8 mouse cellular contexts compared by ENCODE assay signal in genomic region chr1:131138191-131139016, GRCm38 (mm10). TPM values are rescaled to one million over a fixed set of nuclear protein-coding genes. Genes with fewer than 3 reads are reported as not detected.
DNase-seq lines count a peak whose midpoint lies in the region; ATAC-seq and TF ChIP-seq lines count a peak whose summit lies in the region.

Gene Dyrk3 (minus strand): TSS chr1:131138340.

- peak within 1 kb of the TSS; percentile 96 for H3K4me2 ChIP-seq in heart, embryonic 16.5 days (ENCODE audit: low read depth, low read length)
- H3K4me2 ChIP-seq in liver, postnatal 0 days (ENCODE audit: low read depth, low read length): peak within 1 kb of the TSS; percentile 97
- H3K4me2 ChIP-seq in neural tube, embryonic 14.5 days (ENCODE audit: low read depth, low read length): peak within 1 kb of the TSS; percentile 47

- peaks cover 25% of the 10 kb centered on the region for H3K36me3 ChIP-seq in forebrain, embryonic 10.5 days (replicated peaks)
- H3K36me3 ChIP-seq in heart, embryonic 16.5 days (ENCODE audit: control insufficient read depth, insufficient read depth): no peaks in the 10 kb centered on the region
- H3K36me3 ChIP-seq in liver, postnatal 0 days (replicated peaks; ENCODE audit: insufficient read depth, low read length): peaks cover 6% of the 10 kb centered on the region; the same call in 1 of the 2 replicates
- H3K36me3 ChIP-seq in neural tube, embryonic 14.5 days (ENCODE audit: control insufficient read depth, insufficient read depth, low read length): no peaks in the 10 kb centered on the region

- peak; percentile 97 for ATAC-seq in heart, embryonic 16.5 days (replicated peaks; ENCODE audit: extremely low read depth, insufficient read depth, low FRiP score)
- peak; percentile 97 for ATAC-seq in liver, postnatal 0 days
- ATAC-seq in neural tube, embryonic 14.5 days (ENCODE audit: low read depth): peak; percentile 97

- peak; percentile 73 to 82 for DNase-seq in CD8-positive naive resting alpha-beta T cell, adult 2 months (ENCODE audit: low read depth in 2 of 2, low spot score in 2 of 2)
- DNase-seq in c-Kit-negative CD71-positive TER-119-positive erythroid progenitor cells, embryonic 14.5 days (ENCODE audit: low read depth, low spot score): peak; percentile 88
- peak; percentile 93 for DNase-seq in forebrain, embryonic 10.5 days (ENCODE audit: extremely low spot score, low spot score)
- DNase-seq in kidney, postnatal 36 days: peak; percentile 93 to 95
- peak; percentile 96 for DNase-seq in liver, postnatal 0 days
- DNase-seq in testis, postnatal 10 days (ENCODE audit: low spot score): peak; percentile 95

- 7% methylated on average over 49 of the region's 49 CpGs for WGBS in forebrain, embryonic 10.5 days
- 3% methylated on average over 49 of the region's 49 CpGs for WGBS in heart, embryonic 16.5 days
- WGBS in liver, postnatal 0 days (ENCODE audit: insufficient replicate concordance): 1% methylated on average over 46 of the region's 49 CpGs
- WGBS in neural tube, embryonic 14.5 days: 6% methylated on average over 48 of the region's 49 CpGs

- peak; percentile 75 for TF ChIP-seq CTCF in liver, postnatal 0 days (IDR thresholded peaks at IDR 0.05; ENCODE audit: low read depth)

- peak within 1 kb of the TSS; percentile 81 for H3K9ac ChIP-seq in heart, embryonic 16.5 days (ENCODE audit: low read length)
- peak within 1 kb of the TSS; percentile 90 for H3K9ac ChIP-seq in liver, postnatal 0 days (replicated peaks)
- H3K9ac ChIP-seq in neural tube, embryonic 14.5 days (replicated peaks; ENCODE audit: low read depth, low read length): peak within 1 kb of the TSS; percentile 86

- H3K27me3 ChIP-seq in forebrain, embryonic 10.5 days (ENCODE audit: poor library complexity, severe bottlenecking): no peaks in the 10 kb centered on the region
- H3K27me3 ChIP-seq in heart, embryonic 16.5 days (ENCODE audit: control insufficient read depth, insufficient read depth, low read length): no peaks in the 10 kb centered on the region
- H3K27me3 ChIP-seq in liver, postnatal 0 days (ENCODE audit: insufficient read depth, low read length): no peaks in the 10 kb centered on the region
- no peaks in the 10 kb centered on the region for H3K27me3 ChIP-seq in neural tube, embryonic 14.5 days (ENCODE audit: control insufficient read depth, insufficient read depth, low read length)

- H3K4me1 ChIP-seq in forebrain, embryonic 10.5 days: peaks cover 51% of the 10 kb centered on the region
- peaks cover 15% of the 10 kb centered on the region for H3K4me1 ChIP-seq in heart, embryonic 16.5 days (ENCODE audit: control insufficient read depth, insufficient read depth, low read length)
- peaks cover 12% of the 10 kb centered on the region for H3K4me1 ChIP-seq in liver, postnatal 0 days (ENCODE audit: insufficient read depth)
- peaks cover 9% of the 10 kb centered on the region for H3K4me1 ChIP-seq in neural tube, embryonic 14.5 days (ENCODE audit: control insufficient read depth, insufficient read depth, low read length)

- TF ChIP-seq EP300 in liver, postnatal 0 days (IDR thresholded peaks at IDR 0.05; ENCODE audit: low read depth): no peak

- H3K27ac ChIP-seq in forebrain, embryonic 10.5 days: peak within 1 kb of the TSS; percentile 98
- peak within 1 kb of the TSS; percentile 93 for H3K27ac ChIP-seq in heart, embryonic 16.5 days (ENCODE audit: low read length)
- peak within 1 kb of the TSS; percentile 96 for H3K27ac ChIP-seq in liver, postnatal 0 days (ENCODE audit: low read depth)
- H3K27ac ChIP-seq in neural tube, embryonic 14.5 days (ENCODE audit: low read depth, low read length): peak within 1 kb of the TSS; percentile 86

- H3K9me3 ChIP-seq in forebrain, embryonic 10.5 days: no peaks in the 10 kb centered on the region
- H3K9me3 ChIP-seq in heart, embryonic 16.5 days (replicated peaks; ENCODE audit: control insufficient read depth, low read length): no peaks in the 10 kb centered on the region
- H3K9me3 ChIP-seq in liver, postnatal 0 days (ENCODE audit: low read length): no peaks in the 10 kb centered on the region
- H3K9me3 ChIP-seq in neural tube, embryonic 14.5 days (ENCODE audit: control insufficient read depth, low read length): no peaks in the 10 kb centered on the region

- H3K4me3 ChIP-seq in forebrain, embryonic 10.5 days: peak within 1 kb of the TSS; percentile 86
- H3K4me3 ChIP-seq in heart, embryonic 16.5 days (ENCODE audit: low read length): peak within 1 kb of the TSS; percentile 94
- peak within 1 kb of the TSS; percentile 81 for H3K4me3 ChIP-seq in liver, postnatal 0 days (ENCODE audit: low read depth, low read length)
- peak within 1 kb of the TSS; percentile 75 for H3K4me3 ChIP-seq in neural tube, embryonic 14.5 days (ENCODE audit: low read depth, low read length)

RNA-seq across cellular contexts. Expression of gene Dyrk3, which starts in this region (rescaled TPM):
- polyA plus RNA-seq in forebrain, embryonic 10.5 days (2016; fragmentation: Nextera tagmentation; extraction: Ambion mirVana): 13.3 and 15.5 TPM in 2 replicates
- polyA plus RNA-seq in heart, embryonic 16.5 days (2015; fragmentation: Nextera tagmentation; extraction: Ambion mirVana): 1.8 and 2.1 TPM in 2 replicates
- 9.5 and 10.3 TPM in 2 replicates for polyA plus RNA-seq in liver, postnatal 0 days (2015; fragmentation: Nextera tagmentation; extraction: Ambion mirVana)
- 12.6 and 16.5 TPM in 2 replicates for polyA plus RNA-seq in neural tube, embryonic 14.5 days (2014; fragmentation: Nextera tagmentation; extraction: Ambion mirVana)

Comparison
In these comparisons a context has a peak if more than half of its experiments do, and no peak if none do; other contexts are left out.
1. Peak in every context shown above with its lines: DNase-seq, ATAC-seq, H3K4me3 ChIP-seq and H3K27ac ChIP-seq.
2. H3K4me2 ChIP-seq: peak in every context shown above with its lines; median percentile 97 in liver, postnatal 0 days; 96 in heart, embryonic 16.5 days; 47 in neural tube, embryonic 14.5 days.